Mouse (Mus musculus) cerebellum, adult 2 months (tissue): Measurements from ENCODE around the gene Bclaf3. TPM values are rescaled to one million over a fixed set of nuclear protein-coding genes. Genes with fewer than 3 reads are reported as not detected.

Source experiments
- DNase-seq, 2 experiments: peaks; one replicate each; pipeline ENCODE4 v3.0.0; 2021
- H3K27ac ChIP-seq: fragments of 200-500 bp; 2 replicates; pipeline ENCODE4 v1.5.1; 2012; ENCODE audit warnings: low read length, control low read depth, inconsistent platforms; ENCODE audit not compliant: insufficient read depth
- H3K27me3 ChIP-seq: fragments of 200-500 bp; 2 replicates; pipeline ENCODE4 v1.6.1; 2012; ENCODE audit warnings: inconsistent platforms, mild to moderate bottlenecking, low read length, moderate library complexity; ENCODE audit not compliant: control insufficient read depth, insufficient read depth
- H3K4me1 ChIP-seq: fragments of 200-500 bp; 2 replicates; pipeline ENCODE4 v1.6.1; 2011; ENCODE audit warnings: low read length; ENCODE audit not compliant: control insufficient read depth, insufficient read depth
- H3K4me3 ChIP-seq: fragments of 200-500 bp; replicated peaks from 2 replicates; pipeline ENCODE3; 2011; ENCODE audit warnings: mild to moderate bottlenecking, low read depth, low read length, control low read depth; ENCODE audit not compliant: insufficient read depth
- CTCF ChIP-seq: fragments of 200-500 bp; IDR thresholded peaks from 2 replicates; pipeline ENCODE4 v1.5.1; 2011; ENCODE audit warnings: low read depth, mild to moderate bottlenecking, control low read depth, low read length, moderate library complexity, borderline replicate concordance; ENCODE audit not compliant: insufficient read depth
- POLR2A ChIP-seq: fragments of 200-500 bp; IDR thresholded peaks from 2 replicates; pipeline ENCODE4 v1.6.1; 2011; ENCODE audit warnings: low read length, control low read depth, borderline replicate concordance; ENCODE audit not compliant: insufficient read depth
- WGBS: fragments of 180-500 bp; shearing (Covaris S2); methylation state at CpG from one replicate; pipeline ENCODE4 v1.1.7; 2018; 5-methylcytosine and 5-hydroxymethylcytosine counted together
- polyA plus RNA-seq: library from polyadenylated mRNA; depleted of rRNA; stranded (reverse); fragments of >200 nt; gene quantifications from 2 replicates; pipeline ENCODE4 v1.2.3, GENCODE M21; 2012; rRNA removed

Bclaf3 gene
- polyA plus RNA-seq, 1 experiment, result 9.6 TPM

- Histone ChIP-seq H3K27ac (no peak overlapping the region), H3K4me1 (no peaks in the 10 kb centered on the region), H3K4me3 (no peak overlapping the region), H3K27me3 (no peaks in the 10 kb centered on the region)
- TF ChIP-seq CTCF (no peak), POLR2A (no peak)
- DNase-seq, result no peak
- 64% methylated on average over 4 of the region's 4 CpGs for WGBS
These were observed 102.1 kb downstream of the Bclaf3 start for GRCm38 (mm10) chrX:159628629-159629028.

- no peak for DNase-seq
- Histone ChIP-seq H3K4me3 (no peak overlapping the region), H3K27me3 (no peaks in the 10 kb centered on the region), H3K27ac (no peak overlapping the region), H3K4me1 (no peaks in the 10 kb centered on the region)
- 76% methylated on average over 2 of the region's 2 CpGs for WGBS
- TF ChIP-seq CTCF (no peak), POLR2A (no peak)
These were observed 102.7 kb downstream of the Bclaf3 start for GRCm38 (mm10) chrX:159629203-159629602.

GRCm38 (mm10) chrX:159638500-159639227, 112.2 kb downstream of the Bclaf3 start:
- no peak overlapping the region for H3K4me3 ChIP-seq
- WGBS, result 78% methylated on average over 4 of the region's 4 CpGs
- no peak for DNase-seq
- H3K4me1 ChIP-seq, result no peaks in the 10 kb centered on the region
- TF ChIP-seq POLR2A, result no peak
- TF ChIP-seq CTCF, result no peak
- H3K27me3 ChIP-seq, result no peaks in the 10 kb centered on the region
- H3K27ac ChIP-seq, result no peak overlapping the region

GRCm38 (mm10) chrX:159639991-159640390, 113.5 kb downstream of the Bclaf3 start:
- TF ChIP-seq CTCF, result no peak
- TF ChIP-seq POLR2A, result no peak
- no peak for DNase-seq
- H3K4me3 ChIP-seq, result no peak overlapping the region
- no peaks in the 10 kb centered on the region for H3K4me1 ChIP-seq
- no peaks in the 10 kb centered on the region for H3K27me3 ChIP-seq
- H3K27ac ChIP-seq, result no peak overlapping the region
- WGBS, result 81% methylated on average over 4 of the region's 4 CpGs

Other genes starting within 250 kb of the Bclaf3 start
- 62.0 and 76.7 TPM in 2 replicates for gene Eif1ax, start 154.5 kb upstream of the Bclaf3 start, polyA plus RNA-seq
- 87.1 and 101 TPM in 2 replicates for gene Map7d2, start 112.1 kb upstream of the Bclaf3 start, polyA plus RNA-seq
- gene Sh3kbp1, start 100.6 kb downstream of the Bclaf3 start, polyA plus RNA-seq, result 16.3 and 18.0 TPM in 2 replicates